Mouse (Mus musculus) embryonic facial prominence, embryonic 14.5 days (tissue): ENCODE measurements around the gene Ppp5c. TPM values are rescaled to one million over a fixed set of nuclear protein-coding genes. Genes with fewer than 3 reads are reported as not detected.

ENCODE experiments used
- ATAC-seq: fragments of 200-750 bp; cut with Nextera tagmentation; 2 replicates; pipeline ENCODE4 v1.8.0; 2017; ENCODE audit warnings: low read depth, moderate number of reproducible peaks, moderate TSS enrichment
- DNase-seq: peaks from one replicate; pipeline ENCODE4 v3.0.0-alpha.2; 2015; ENCODE audit warnings: low spot score
- H3K27ac ChIP-seq: fragments of 300-500 bp; sonication (generic); replicated peaks from 2 replicates; pipeline ENCODE4 v1.5.1; 2014; ENCODE audit warnings: low read depth, mild to moderate bottlenecking, low read length, moderate library complexity
- H3K27me3 ChIP-seq: fragments of 300-500 bp; sonication (generic); replicated peaks from 2 replicates; pipeline ENCODE4 v1.6.1; 2014; ENCODE audit warnings: low read length; ENCODE audit not compliant: control insufficient read depth, insufficient read depth
- H3K36me3 ChIP-seq: fragments of 300-500 bp; sonication (generic); 2 replicates; pipeline ENCODE4 v1.6.1; 2014; ENCODE audit warnings: low read length, mixed read lengths; ENCODE audit not compliant: control insufficient read depth, insufficient read depth
- H3K4me1 ChIP-seq: fragments of 300-500 bp; sonication (generic); 2 replicates; pipeline ENCODE4 v1.6.1; 2014; ENCODE audit warnings: antibody characterized with exemption, low read length; ENCODE audit not compliant: control insufficient read depth, insufficient read depth
- H3K4me2 ChIP-seq: fragments of 300-500 bp; sonication (generic); 2 replicates; pipeline ENCODE4 v1.6.1; 2014; ENCODE audit warnings: low read depth, mild to moderate bottlenecking, low read length, moderate library complexity, mixed read lengths
- H3K4me3 ChIP-seq: fragments of 300-500 bp; sonication (generic); 2 replicates; pipeline ENCODE4 v1.5.1; 2014; ENCODE audit warnings: low read depth, mild to moderate bottlenecking, low read length
- H3K9ac ChIP-seq: fragments of 300-500 bp; sonication (generic); 2 replicates; pipeline ENCODE4 v1.6.1; 2014; ENCODE audit warnings: low read depth, mild to moderate bottlenecking, low read length, moderate library complexity, mixed read lengths
- H3K9me3 ChIP-seq: fragments of 300-500 bp; sonication (generic); 2 replicates; pipeline ENCODE4 v1.6.1; 2016; ENCODE audit warnings: low read length; ENCODE audit not compliant: control insufficient read depth
- WGBS: fragments of 180-500 bp; shearing (Covaris S2); extraction: QIAGEN DNeasy Blood & Tissue Kit; methylation state at CpG from one replicate; pipeline ENCODE4 v1.1.7; 2014; 5-methylcytosine and 5-hydroxymethylcytosine counted together
- polyA plus RNA-seq: library from polyadenylated mRNA; unstranded; fragments of >200 nt; fragmentation: Nextera tagmentation; extraction: Ambion mirVana; gene quantifications from 2 replicates; pipeline ENCODE4 v1.2.1, GENCODE M21; 2014

The Ppp5c gene
- polyA plus RNA-seq, 1 experiment from 2014 or later: 99.0 TPM

DNA sequence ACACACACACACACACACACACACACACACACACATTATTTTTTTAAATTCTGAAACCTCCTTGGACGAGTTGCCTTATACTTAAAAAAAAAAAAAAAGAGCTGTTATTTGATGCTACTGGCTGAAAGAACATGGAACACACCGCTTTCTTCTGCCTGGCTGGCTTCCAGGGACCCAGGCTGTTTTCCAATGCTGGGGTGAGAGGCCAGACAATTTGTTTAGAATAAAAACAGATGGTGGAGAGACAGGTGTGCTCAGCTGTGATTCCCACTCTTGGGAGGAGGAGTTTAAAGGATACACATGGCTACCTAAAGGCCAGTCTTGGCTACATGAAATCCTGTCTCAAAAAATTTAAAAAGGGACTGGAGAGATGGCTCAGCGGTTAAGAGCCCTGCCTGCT, 39.3 kb downstream of the Ppp5c start:
- Histone ChIP-seq H3K27me3 (no peaks in the 10 kb centered on the region), H3K4me2 (no peak overlapping the region), H3K4me3 (no peak overlapping the region), H3K9me3 (no peaks in the 10 kb centered on the region), H3K9ac (no peak overlapping the region), H3K4me1 (peaks cover 40% of the 10 kb centered on the region), H3K36me3 (no peaks in the 10 kb centered on the region), H3K27ac (peak overlapping the region; percentile 49; the same call in 1 of the 2 replicates)
- peak; percentile 23 for ATAC-seq
- DNase-seq: peak; percentile 90
- 26% methylated on average over 3 of the region's 3 CpGs for WGBS

GRCm38 (mm10) chr7:16987541-16988149, 40.1 kb downstream of the Ppp5c start:
- H3K4me1 ChIP-seq: peaks cover 37% of the 10 kb centered on the region
- no peak for ATAC-seq
- WGBS: 26% methylated on average over 7 of the region's 7 CpGs
- H3K4me3 ChIP-seq: no peak overlapping the region
- no peaks in the 10 kb centered on the region for H3K9me3 ChIP-seq
- DNase-seq: peak; percentile 51
- H3K4me2 ChIP-seq: no peak overlapping the region
- H3K36me3 ChIP-seq: no peaks in the 10 kb centered on the region
- H3K27ac ChIP-seq: peak overlapping the region; percentile 49; the same call in 1 of the 2 replicates
- H3K9ac ChIP-seq: no peak overlapping the region
- H3K27me3 ChIP-seq: no peaks in the 10 kb centered on the region

- peak; percentile 81 for DNase-seq
- Histone ChIP-seq H3K27me3 (no peaks in the 10 kb centered on the region), H3K9me3 (no peaks in the 10 kb centered on the region), H3K4me3 (no peak within 1 kb of the TSS), H3K4me1 (peaks cover 6% of the 10 kb centered on the region), H3K27ac (no peak within 1 kb of the TSS), H3K36me3 (no peaks in the 10 kb centered on the region), H3K9ac (peak within 1 kb of the TSS; percentile 28; the same call in 1 of the 2 replicates), H3K4me2 (peak within 1 kb of the TSS; percentile 41)
- peak; percentile 47; the same call in 1 of the 2 replicates for ATAC-seq
- WGBS: 23% methylated on average over 24 of the region's 26 CpGs
These were observed 44.7 kb downstream of the Ppp5c start, which contains the start of gene Gm42372 for GRCm38 (mm10) chr7:16982859-16983568. Gm42372 (plus strand) TSS chr7:16983086.

DNA sequence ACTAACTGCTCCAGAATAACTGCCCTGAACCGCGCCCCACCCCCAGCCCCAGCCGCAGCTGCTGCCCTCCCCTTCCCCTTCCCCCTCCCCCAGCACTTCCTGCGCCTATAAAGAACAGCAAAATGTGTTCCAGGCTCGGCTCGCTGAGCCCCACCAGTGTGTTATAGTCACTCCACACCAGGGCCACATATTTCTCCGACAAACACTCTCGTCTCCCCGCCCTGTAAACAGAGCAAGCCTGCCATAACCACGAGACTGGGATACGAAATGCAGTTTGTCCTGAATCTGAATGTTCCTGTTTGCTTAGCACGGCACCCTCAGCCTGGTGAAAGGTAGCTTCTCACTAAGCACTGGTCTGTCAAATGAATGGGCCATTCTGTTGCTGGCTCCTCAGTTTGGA, 47.4 kb downstream of the Ppp5c start:
- 3% methylated on average over 11 of the region's 12 CpGs for WGBS
- no peaks in the 10 kb centered on the region for H3K27me3 ChIP-seq

GRCm38 (mm10) chr7:16978593-16978992, 49.1 kb downstream of the Ppp5c start:
- ATAC-seq: no peak
- WGBS: 84% methylated on average over 3 of the region's 3 CpGs
- H3K4me1 ChIP-seq: 0 out of 2 replicates have a peak, but pooled peaks cover 3% of the 10 kb centered on the region
- no peak for DNase-seq
- no peak overlapping the region for H3K27ac ChIP-seq
- no peaks in the 10 kb centered on the region for H3K36me3 ChIP-seq
- no peak overlapping the region for H3K4me2 ChIP-seq
- H3K27me3 ChIP-seq: no peaks in the 10 kb centered on the region
- H3K9ac ChIP-seq: no peak overlapping the region
- H3K4me3 ChIP-seq: no peak overlapping the region
- no peaks in the 10 kb centered on the region for H3K9me3 ChIP-seq

More for the DNA sequence above, 47.4 kb downstream of the Ppp5c start:
- 0 out of 2 replicates have a peak, but pooled peaks cover 3% of the 10 kb centered on the region for H3K4me1 ChIP-seq
- H3K9me3 ChIP-seq: no peaks in the 10 kb centered on the region
- peak overlapping the region; percentile 44 for H3K4me2 ChIP-seq
- H3K27ac ChIP-seq: peak overlapping the region; percentile 73
- peak overlapping the region; percentile 47 for H3K9ac ChIP-seq
- DNase-seq (peak; percentile 77), ATAC-seq (peak; percentile 69; the same call in 1 of the 2 replicates)
- no peaks in the 10 kb centered on the region for H3K36me3 ChIP-seq
- peak overlapping the region; percentile 17 for H3K4me3 ChIP-seq

DNA sequence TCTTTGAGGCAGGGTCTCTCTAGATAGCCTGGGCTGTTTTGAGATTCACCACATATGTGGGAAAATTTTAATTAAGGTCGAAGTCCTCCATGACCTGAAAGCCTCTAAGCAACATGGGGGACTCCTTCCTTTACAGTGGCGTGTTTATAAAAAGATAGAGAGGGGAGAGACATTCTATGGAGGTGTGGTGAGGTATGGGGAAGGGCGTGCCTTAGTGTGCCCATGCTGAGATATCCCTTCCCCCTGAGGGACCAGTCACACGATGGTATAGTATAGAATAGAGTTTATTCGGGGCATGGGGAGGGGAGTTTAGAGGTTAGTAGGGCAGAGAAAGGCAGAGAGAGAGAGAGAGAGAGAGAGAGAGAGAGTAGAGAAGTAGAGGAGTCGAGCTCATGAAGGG, 49.6 kb downstream of the Ppp5c start:
- no peaks in the 10 kb centered on the region for H3K27me3 ChIP-seq
- WGBS: 71% methylated on average over 6 of the region's 6 CpGs

DNA sequence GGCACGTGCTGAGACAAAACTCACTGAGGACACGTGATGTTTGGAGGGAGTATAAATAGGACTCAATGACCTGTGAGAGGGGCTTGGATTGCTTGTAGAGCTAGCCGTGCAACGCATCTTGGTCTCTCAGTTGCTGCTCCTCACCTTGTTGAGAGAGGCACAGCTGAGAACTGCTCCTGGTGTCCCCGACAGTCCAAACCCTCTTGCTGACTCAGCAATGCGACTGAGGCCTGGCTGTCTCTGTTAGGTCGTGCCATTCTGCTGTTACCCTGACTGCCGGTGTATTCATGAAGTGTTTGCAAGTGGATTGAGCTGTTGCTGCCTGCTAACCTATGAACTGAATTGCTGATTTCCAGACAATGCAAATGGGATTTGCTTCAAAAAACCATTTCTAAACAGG, 51.4 kb downstream of the Ppp5c start:
- H3K27ac ChIP-seq: no peak overlapping the region
- ATAC-seq: no peak
- H3K9ac ChIP-seq: no peak overlapping the region
- H3K4me2 ChIP-seq: no peak overlapping the region
- no peaks in the 10 kb centered on the region for H3K27me3 ChIP-seq
- 58% methylated on average over 8 of the region's 8 CpGs for WGBS
- no peaks in the 10 kb centered on the region for H3K36me3 ChIP-seq
- H3K4me1 ChIP-seq: 0 out of 2 replicates have a peak, but pooled peaks cover 3% of the 10 kb centered on the region
- no peak overlapping the region for H3K4me3 ChIP-seq
- DNase-seq: no peak
- H3K9me3 ChIP-seq: no peaks in the 10 kb centered on the region

More for the DNA sequence above, 49.6 kb downstream of the Ppp5c start:
- Histone ChIP-seq H3K9ac (no peak overlapping the region), H3K4me3 (no peak overlapping the region), H3K36me3 (no peaks in the 10 kb centered on the region), H3K4me1 (0 out of 2 replicates have a peak, but pooled peaks cover 3% of the 10 kb centered on the region), H3K4me2 (no peak overlapping the region), H3K27ac (no peak overlapping the region), H3K9me3 (no peaks in the 10 kb centered on the region)
- DNase-seq: no peak
- no peak for ATAC-seq

DNA sequence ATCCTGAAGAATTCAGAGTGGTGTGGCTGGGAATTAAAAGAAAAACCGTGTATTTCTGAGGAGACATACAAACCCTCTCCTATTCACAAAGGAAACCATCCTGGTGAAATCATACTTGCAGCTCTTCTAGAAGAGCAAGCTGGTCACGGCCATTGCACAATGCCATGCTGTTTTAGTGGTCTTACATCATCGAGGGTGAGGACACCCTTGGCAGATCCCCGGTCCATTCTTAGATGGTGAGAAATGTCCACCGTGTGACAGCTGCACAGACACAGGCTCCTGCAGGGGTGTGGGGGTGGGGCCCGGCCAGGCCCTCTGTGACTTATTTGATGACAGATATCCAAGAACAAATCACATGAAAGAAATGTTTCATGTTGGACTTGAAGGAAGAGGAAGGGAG, 53.7 kb downstream of the Ppp5c start:
- WGBS: 63% methylated on average over 6 of the region's 6 CpGs
- H3K36me3 ChIP-seq: no peaks in the 10 kb centered on the region
- ATAC-seq: peak; percentile 79; the same call in 1 of the 2 replicates
- H3K4me2 ChIP-seq: no peak overlapping the region
- no peaks in the 10 kb centered on the region for H3K27me3 ChIP-seq
- H3K27ac ChIP-seq: no peak overlapping the region
- no peaks in the 10 kb centered on the region for H3K9me3 ChIP-seq
- H3K4me3 ChIP-seq: no peak overlapping the region
- H3K9ac ChIP-seq: no peak overlapping the region
- no peaks in the 10 kb centered on the region for H3K4me1 ChIP-seq
- peak; percentile 66 for DNase-seq
